Mouse (Mus musculus): ENCODE data around the gene Gm10447. TPM values are rescaled to one million over a fixed set of nuclear protein-coding genes. Genes with fewer than 3 reads are reported as not detected.

Gm10447 gene
- polyA plus RNA-seq (2021): not detected

DNA sequence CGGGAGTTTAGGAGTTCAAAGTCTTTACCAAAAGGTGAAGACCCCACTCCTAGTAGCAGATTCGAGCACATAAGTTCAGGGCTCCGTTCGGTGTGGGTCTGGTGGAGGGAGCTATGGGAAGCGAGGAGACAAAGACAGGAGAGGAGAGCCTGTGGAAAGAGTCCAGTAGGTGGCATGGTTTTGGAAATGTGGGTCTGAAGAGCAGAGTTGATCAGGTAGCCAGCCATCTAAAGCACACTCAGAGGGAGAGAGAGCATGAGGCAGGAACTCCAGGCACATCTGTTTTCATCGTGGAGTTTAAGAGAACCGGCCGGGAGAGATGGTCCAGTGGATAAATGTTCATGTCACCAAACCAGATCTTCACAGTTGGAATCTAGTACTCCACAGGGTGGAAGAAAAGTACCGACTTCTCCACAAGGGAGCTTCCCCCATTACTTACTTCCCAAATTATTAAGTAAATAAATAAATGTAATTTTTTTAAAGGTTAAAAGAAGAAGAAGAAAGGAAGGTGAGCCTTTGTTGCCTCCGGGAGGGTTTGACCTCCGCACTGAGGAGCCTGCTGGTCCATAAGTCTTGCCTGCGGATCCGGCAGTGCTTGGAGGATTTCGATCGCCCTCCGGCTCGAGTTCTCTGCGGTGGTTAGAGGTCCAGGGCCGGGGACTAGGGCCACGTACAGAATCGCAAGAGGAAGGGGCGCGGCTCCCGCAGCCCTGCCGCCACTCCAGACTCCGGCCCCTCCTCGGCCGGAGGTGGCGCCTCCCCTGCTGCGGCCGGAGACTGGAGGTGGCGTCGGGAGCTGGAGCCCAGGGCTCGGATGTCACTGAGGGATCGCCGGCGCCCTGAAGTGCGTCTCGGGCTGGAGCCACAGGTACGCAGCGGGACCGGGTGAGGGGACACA, at the start of gene Gm10447, which contains the start of gene Shroom1:
Gm10447 (minus strand) TSS at position 637 of the 898 bp plus-strand sequence.
Shroom1 (plus strand) TSS at position 732 of the 898 bp plus-strand sequence.
- ChIA-PET CTCF (interaction anchor here (1.2 to 2.0 kb wide), 2 partner anchors 10 to 15 kb away, joined by 5 read pairs; no protein-coding TSS in a partner anchor), POLR2A (no interaction called here)
- no peak for DNase-seq (ENCODE audit: low read depth, low spot score)

DNA sequence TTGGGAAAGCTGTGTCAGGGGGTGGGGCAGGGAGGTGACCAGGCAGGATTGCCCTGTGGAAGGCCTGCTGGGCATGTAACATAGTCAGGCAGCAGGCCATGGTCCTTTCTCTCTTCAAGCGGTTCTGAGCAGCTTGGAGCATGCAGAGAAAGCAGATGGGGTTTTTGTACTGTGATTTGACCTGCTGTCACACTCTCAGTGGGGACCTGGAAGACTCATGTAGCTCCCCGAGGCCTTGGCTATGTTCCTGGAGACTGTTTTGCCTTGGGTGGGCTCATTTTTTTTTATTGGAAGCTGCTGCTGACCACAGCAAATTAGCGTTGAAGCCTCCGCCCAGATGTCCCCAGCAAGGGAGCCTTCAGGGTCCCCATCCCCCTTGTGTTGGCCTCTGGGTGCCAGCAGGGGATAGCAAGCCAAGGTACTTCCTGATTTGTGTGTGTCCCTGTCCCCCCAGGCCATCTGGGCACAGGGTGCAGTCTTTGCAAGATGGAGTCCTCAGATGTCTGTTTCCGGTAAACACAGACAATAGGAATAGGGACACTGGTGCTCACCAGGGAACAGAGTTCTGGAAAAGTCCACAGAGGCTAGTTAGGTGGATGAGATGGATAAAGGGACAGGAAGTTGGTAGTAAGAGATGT, 48.2 kb upstream of the Gm10447 start:
- CTCF ChIA-PET: no interaction called here
- TF ChIP-seq CTCF (IDR thresholded peaks at IDR 0.05): no peak
- POLR2A ChIA-PET: interaction anchor here (1.4 kb wide), 1 partner anchor 18 kb away, joined by 3 read pairs; no protein-coding TSS in a partner anchor
- in situ Hi-C loops (cut with MboI; ENCODE audit: low pct_unique_long_range_greater_than_20kb): no loop called here
- H3K27me3 ChIP-seq: no peaks in the 10 kb centered on the region
- DNase-seq (ENCODE audit: low read depth, low spot score) (no peak), ATAC-seq (no peak)

More for the DNA sequence above, at the start of gene Gm10447, which contains the start of gene Shroom1:
- in situ Hi-C loops (cut with MboI; ENCODE audit: low pct_unique_long_range_greater_than_20kb): loop anchor here (25.0 kb wide), 1 partner anchor 431 kb away; the partner anchor contains the start of gene Slc22a5
- no peaks in the 10 kb centered on the region for H3K27me3 ChIP-seq
- no peak for ATAC-seq
- TF ChIP-seq CTCF (IDR thresholded peaks at IDR 0.05): no peak

GRCm38 (mm10) chr11:53504376-53504775, 47.5 kb upstream of the Gm10447 start:
- in situ Hi-C loops (cut with MboI; ENCODE audit: low pct_unique_long_range_greater_than_20kb): no loop called here
- ChIA-PET CTCF (no interaction called here), POLR2A (interaction anchor here (1.4 kb wide), 1 partner anchor 19 kb away, joined by 3 read pairs; no protein-coding TSS in a partner anchor)
- no peak for TF ChIP-seq CTCF (IDR thresholded peaks at IDR 0.05)
- DNase-seq (ENCODE audit: low read depth, low spot score) (no peak), ATAC-seq (no peak)
- H3K27me3 ChIP-seq: no peaks in the 10 kb centered on the region

GRCm38 (mm10) chr11:53503738-53504137, 46.8 kb upstream of the Gm10447 start:
- CTCF ChIA-PET: no interaction called here
- H3K27me3 ChIP-seq: peaks cover under 1% of the 10 kb centered on the region
- in situ Hi-C loops (cut with MboI; ENCODE audit: low pct_unique_long_range_greater_than_20kb): no loop called here
- no peak for DNase-seq (ENCODE audit: low read depth, low spot score)
- no peak for ATAC-seq
- POLR2A ChIA-PET: interaction anchor here (1.4 kb wide), 1 partner anchor 19 kb away, joined by 3 read pairs; no protein-coding TSS in a partner anchor
- no peak for TF ChIP-seq CTCF (IDR thresholded peaks at IDR 0.05)

DNA sequence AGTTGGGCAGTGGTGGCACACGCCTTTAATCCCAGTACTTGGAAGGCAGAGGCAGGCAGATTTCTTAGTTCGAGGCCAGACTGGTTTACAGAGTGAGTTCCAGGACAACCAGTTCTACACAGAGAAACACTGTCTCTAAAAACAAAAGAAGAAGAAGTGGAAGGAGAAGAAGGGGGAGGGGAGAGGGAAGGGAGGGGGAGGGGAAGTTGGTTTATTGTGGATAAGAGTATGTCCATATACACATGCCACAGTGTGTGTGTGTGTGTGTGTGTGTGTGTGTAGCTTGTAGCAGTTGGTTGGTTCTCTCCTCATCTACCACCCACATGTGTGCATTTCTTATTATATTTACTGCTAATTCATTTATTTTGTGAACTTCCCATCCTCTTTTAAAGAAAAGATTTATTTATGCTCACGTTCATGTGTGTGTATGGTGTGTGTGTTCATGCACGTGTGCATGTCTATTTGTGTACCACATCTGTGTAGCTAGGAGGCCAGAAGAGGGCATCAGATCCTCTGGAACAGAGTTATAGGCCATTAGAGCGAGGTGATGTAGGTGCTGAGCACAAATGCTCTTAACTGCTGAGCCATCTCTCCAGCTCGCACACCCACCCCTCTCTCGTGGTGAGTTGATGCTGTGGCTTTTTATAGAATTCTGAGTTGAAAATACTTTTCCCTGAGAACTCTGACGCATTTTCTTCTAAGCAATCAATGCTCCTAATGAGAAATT, 45.3 kb upstream of the Gm10447 start:
- peaks cover 4% of the 10 kb centered on the region for H3K27me3 ChIP-seq
- ATAC-seq (no peak), DNase-seq (ENCODE audit: low read depth, low spot score) (no peak)
- TF ChIP-seq CTCF (IDR thresholded peaks at IDR 0.05): no peak
- in situ Hi-C loops (cut with MboI; ENCODE audit: low pct_unique_long_range_greater_than_20kb): no loop called here
- ChIA-PET CTCF (interaction anchor here (0.6 to 1.2 kb wide), 2 partner anchors 79 to 126 kb away, joined by 3 read pairs; no protein-coding TSS in a partner anchor), POLR2A (no interaction called here)

DNA sequence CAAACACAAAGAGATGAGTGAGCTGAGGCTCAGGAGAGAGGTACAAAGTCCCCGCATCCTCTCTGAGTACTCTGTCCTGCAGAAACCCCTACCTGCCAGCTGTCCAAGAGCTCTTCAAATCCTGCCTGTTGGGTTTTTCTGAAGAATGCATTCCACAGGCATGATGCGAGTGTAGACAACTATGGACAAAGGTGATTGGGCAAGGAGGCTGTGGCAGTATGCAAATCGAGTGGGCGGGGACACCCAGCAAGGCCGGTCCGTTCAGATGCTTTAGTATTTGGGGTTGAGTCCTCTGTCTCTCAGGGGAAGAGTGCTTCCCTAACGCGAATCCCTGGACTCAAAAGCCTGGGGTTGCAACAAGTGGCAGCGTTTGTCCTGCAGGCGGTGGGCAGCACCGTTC, 43.7 kb upstream of the Gm10447 start:
- in situ Hi-C loops (cut with MboI; ENCODE audit: low pct_unique_long_range_greater_than_20kb): no loop called here
- CTCF ChIA-PET: no interaction called here
- POLR2A ChIA-PET: no interaction called here
- DNase-seq (ENCODE audit: low read depth, low spot score): no peak
- peak; percentile 51 for ATAC-seq
- TF ChIP-seq CTCF (IDR thresholded peaks at IDR 0.05): no peak
- peaks cover 4% of the 10 kb centered on the region for H3K27me3 ChIP-seq

DNA sequence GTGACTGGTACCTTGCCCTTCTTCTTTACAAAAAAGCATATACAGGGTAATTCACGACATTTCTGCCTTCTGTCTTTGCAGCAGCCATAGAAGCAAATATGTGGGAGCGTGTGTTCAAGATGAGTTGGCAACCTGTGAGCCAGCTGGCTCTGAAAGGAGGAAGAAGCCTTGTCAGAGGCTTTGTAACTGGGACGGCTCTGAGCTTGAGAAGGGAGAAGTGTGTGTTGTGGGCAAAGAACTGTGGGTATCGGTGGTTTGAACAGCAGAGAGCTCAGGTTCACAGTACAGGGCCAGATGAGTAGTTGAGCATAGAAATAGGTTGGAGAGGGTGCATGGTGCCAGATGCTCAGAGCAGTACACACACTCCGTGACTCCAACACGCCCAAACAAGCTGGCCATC, 40.0 kb upstream of the Gm10447 start:
- POLR2A ChIA-PET: no interaction called here

GRCm38 (mm10) chr11:53495417-53495816, 38.5 kb upstream of the Gm10447 start:
- ChIA-PET POLR2A (no interaction called here), CTCF (interaction anchor here (1.0 to 2.3 kb wide), 2 partner anchors 9 to 24 kb away, joined by 3 to 11 read pairs; no protein-coding TSS in a partner anchor)
- no peak for TF ChIP-seq CTCF (IDR thresholded peaks at IDR 0.05)
- in situ Hi-C loops (cut with MboI; ENCODE audit: low pct_unique_long_range_greater_than_20kb): no loop called here
- no peak for DNase-seq (ENCODE audit: low read depth, low spot score)
- ATAC-seq: no peak
- peaks cover 4% of the 10 kb centered on the region for H3K27me3 ChIP-seq

More for the DNA sequence above, 40.0 kb upstream of the Gm10447 start:
- DNase-seq (ENCODE audit: low read depth, low spot score) (no peak), ATAC-seq (no peak)
- CTCF ChIA-PET: no interaction called here
- in situ Hi-C loops (cut with MboI; ENCODE audit: low pct_unique_long_range_greater_than_20kb): no loop called here
- TF ChIP-seq CTCF (IDR thresholded peaks at IDR 0.05): no peak
- H3K27me3 ChIP-seq: peaks cover 4% of the 10 kb centered on the region

DNA sequence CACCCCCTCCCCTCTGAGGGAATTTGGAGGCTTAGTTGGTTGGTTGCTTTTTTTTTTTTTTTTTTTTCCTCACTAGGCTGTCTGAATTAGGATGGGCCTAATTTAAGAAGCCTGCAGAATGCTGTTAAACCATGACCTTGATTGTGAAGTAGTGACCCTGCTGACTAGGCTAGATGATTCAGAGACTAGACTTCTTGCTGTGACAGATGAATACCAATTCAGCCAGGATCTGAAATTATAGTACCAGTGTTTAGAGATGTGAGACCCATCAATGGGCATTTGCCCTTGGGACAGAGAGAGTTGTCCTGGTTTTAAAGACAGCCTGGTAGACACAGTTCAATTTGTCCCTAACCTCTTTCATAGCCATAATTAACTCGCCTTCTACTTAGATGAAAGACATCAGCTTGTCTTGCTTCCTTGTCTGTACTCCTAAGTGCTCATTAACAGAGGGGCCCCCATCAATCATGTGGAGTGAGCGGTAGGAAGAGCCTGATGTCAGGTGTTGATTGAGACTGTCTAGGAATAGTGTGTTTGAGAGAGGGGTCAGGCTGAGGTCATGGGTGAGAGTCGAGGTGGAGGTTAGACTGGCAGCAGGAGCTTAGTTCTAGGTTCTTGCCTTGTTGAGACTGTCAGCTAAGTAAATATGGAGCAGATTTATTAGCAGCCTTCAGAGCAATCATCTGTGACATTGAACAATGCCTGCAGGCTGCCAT, 36.5 kb upstream of the Gm10447 start:
- ATAC-seq (no peak), DNase-seq (ENCODE audit: low read depth, low spot score) (no peak)
- TF ChIP-seq CTCF (IDR thresholded peaks at IDR 0.05): no peak
- in situ Hi-C loops (cut with MboI; ENCODE audit: low pct_unique_long_range_greater_than_20kb): no loop called here
- peaks cover 4% of the 10 kb centered on the region for H3K27me3 ChIP-seq
- POLR2A ChIA-PET: interaction anchor here (0.6 kb wide), 1 partner anchor 47 kb away, joined by 3 read pairs; no protein-coding TSS in a partner anchor
- CTCF ChIA-PET: no interaction called here
